Mouse (Mus musculus): ENCODE data around the gene Ell.

- no peak for TF ChIP-seq CTCF (IDR thresholded peaks at IDR 0.05; ENCODE audit: low read depth)
- no peak; the same call in 1 of the 2 replicates for TF ChIP-seq EP300 (IDR thresholded peaks at IDR 0.05; ENCODE audit: low read depth)
Measured at GRCm38 (mm10) chr8:70609849-70610795, 70.9 kb downstream of the Ell start.

All from liver, postnatal 0 days (tissue).